Mouse (Mus musculus) liver, embryonic 12.5 days (tissue): Measurements from ENCODE around the gene B4galnt2. TPM values are rescaled to one million over a fixed set of nuclear protein-coding genes. Genes with fewer than 3 reads are reported as not detected.

ENCODE experiments used
- ATAC-seq: fragments of 200-750 bp; cut with Nextera tagmentation; 2 replicates; pipeline ENCODE4 v1.8.0; 2017; ENCODE audit warnings: moderate number of reproducible peaks, mild to moderate bottlenecking, moderate library complexity
- H3K27ac ChIP-seq: fragments of 300-500 bp; sonication (generic); 2 replicates; pipeline ENCODE4 v1.5.1; 2016; ENCODE audit warnings: mild to moderate bottlenecking
- H3K27me3 ChIP-seq: fragments of 300-500 bp; sonication (generic); replicated peaks from 2 replicates; pipeline ENCODE4 v1.6.1; 2016; ENCODE audit warnings: mild to moderate bottlenecking, moderate library complexity
- H3K36me3 ChIP-seq: fragments of 300-500 bp; sonication (generic); 2 replicates; pipeline ENCODE4 v1.6.1; 2016; ENCODE audit warnings: mild to moderate bottlenecking, moderate library complexity
- H3K4me1 ChIP-seq: fragments of 300-500 bp; sonication (generic); 2 replicates; pipeline ENCODE4 v1.6.1; 2016
- H3K4me2 ChIP-seq: fragments of 300-500 bp; sonication (generic); 2 replicates; pipeline ENCODE4 v1.6.1; 2016; ENCODE audit warnings: mild to moderate bottlenecking, moderate library complexity
- H3K4me3 ChIP-seq: fragments of 300-500 bp; sonication (generic); 2 replicates; pipeline ENCODE4 v1.5.1; 2016; ENCODE audit warnings: mild to moderate bottlenecking, moderate library complexity
- H3K9ac ChIP-seq: fragments of 300-500 bp; sonication (generic); 2 replicates; pipeline ENCODE4 v1.6.1; 2016; ENCODE audit warnings: mild to moderate bottlenecking, moderate library complexity
- H3K9me3 ChIP-seq: fragments of 300-500 bp; sonication (generic); replicated peaks from 2 replicates; pipeline ENCODE4 v1.6.1; 2016; ENCODE audit warnings: mild to moderate bottlenecking, moderate library complexity
- WGBS: fragments of 180-500 bp; shearing (Covaris S2); methylation state at CpG from one replicate; pipeline ENCODE4 v1.1.7; 2016; ENCODE audit not compliant: insufficient replicate concordance; 5-methylcytosine and 5-hydroxymethylcytosine counted together
- polyA plus RNA-seq: library from polyadenylated mRNA; unstranded; fragments of >200 nt; fragmentation: Nextera tagmentation; extraction: Ambion mirVana; gene quantifications from 2 replicates; pipeline ENCODE4 v1.2.1, GENCODE M21; 2016

Gene B4galnt2
- polyA plus RNA-seq, 1 experiment from 2014 or later = 0.51 TPM

DNA sequence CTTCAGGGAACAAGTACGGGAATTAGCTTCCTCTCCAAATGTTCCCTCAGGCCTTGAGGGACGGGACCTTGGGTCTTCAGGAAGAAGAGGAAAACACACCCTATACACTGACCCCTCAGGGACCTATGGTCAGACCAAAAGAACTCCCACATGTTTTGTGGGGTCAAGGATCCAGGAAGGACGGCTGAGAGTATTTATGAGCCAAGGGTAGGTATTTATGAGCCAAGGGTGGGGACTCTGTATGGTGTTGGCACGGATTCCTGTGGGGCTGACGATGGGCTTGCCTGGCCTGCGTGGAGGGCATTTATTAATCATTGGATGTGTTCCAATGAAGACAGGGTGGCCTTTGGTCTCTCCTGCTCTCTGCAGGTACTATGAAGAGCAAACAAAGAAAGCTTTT is 78.3 kb downstream of the B4galnt2 start:
- no peak for ATAC-seq
- Histone ChIP-seq H3K9me3 (no peaks in the 10 kb centered on the region), H3K27ac (no peak overlapping the region), H3K36me3 (no peaks in the 10 kb centered on the region; the same call in 1 of the 2 replicates), H3K27me3 (peaks cover 64% of the 10 kb centered on the region), H3K4me1 (peaks cover 74% of the 10 kb centered on the region), H3K4me3 (no peak overlapping the region), H3K9ac (no peak overlapping the region), H3K4me2 (no peak overlapping the region)
- 76% methylated on average over 6 of the region's 6 CpGs for WGBS

DNA sequence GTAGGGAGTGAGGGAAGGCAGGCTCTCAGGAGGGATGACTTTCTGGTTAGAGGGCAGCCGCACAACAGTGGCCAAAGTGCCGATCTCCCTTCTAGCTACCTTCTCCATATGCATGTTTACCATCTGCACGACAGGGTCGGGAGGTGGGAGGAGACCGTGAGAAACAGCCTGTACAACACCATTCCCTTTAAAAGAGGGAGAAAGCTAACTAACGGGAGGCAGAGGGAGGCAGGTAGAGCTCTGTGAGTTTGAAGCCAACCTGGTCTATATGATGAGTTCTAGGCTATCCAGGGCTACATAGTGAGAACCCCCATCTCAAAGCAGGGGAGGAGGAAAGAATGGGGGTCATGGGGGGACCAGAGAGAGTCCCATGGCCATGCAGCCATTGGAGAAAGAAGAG is 78.9 kb downstream of the B4galnt2 start:
- H3K4me1 ChIP-seq = peaks cover 74% of the 10 kb centered on the region

DNA sequence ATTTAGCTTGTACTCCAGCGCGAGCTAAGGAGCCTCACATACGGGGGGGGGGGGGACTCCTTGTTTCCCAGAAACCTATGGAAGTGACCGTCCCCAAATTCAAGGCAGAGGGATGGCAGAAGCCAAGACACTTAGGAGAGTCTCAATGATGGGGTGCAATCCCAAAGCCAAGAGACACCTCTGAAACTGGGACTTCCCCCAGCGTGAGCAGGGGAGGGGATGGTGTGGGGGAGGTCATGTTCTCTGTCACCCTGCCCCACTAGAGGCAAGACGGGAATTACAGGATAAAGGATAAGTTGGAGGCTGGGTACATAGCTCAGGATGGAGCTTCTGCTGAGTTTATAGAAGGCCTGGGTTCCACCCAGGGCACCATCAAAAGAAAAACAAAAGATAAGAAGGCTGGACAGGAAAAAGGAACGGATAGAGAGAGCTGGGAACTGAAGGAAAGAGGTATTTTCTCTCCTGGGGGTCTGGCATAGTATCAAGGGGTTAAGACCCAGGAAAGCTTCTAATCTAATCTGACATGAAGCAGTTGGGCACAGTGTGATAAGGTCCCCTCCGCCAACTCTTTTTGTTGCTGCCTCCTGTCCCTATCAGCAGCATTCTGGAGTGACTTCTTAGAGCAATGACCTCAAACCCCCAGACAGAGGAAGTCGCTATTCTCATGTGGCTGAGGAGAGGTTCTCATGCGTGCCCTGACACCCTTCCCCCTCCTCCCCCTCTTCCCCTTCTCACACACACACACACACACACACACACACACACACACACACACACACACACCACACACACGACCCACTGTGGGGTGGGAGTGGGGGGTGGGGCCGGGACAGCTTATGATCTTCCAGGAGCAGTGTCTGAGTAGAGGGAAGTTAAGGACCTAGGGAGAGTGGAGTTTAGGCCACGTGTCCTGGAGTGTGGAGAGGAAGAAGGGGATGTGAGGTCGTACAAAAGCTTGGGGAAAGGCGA is 79.7 kb downstream of the B4galnt2 start:
- H3K4me3 ChIP-seq = peak overlapping the region; percentile 31
- peak overlapping the region; percentile 79 for H3K27ac ChIP-seq
- peaks cover 9% of the 10 kb centered on the region for H3K36me3 ChIP-seq
- H3K9me3 ChIP-seq = no peaks in the 10 kb centered on the region
- WGBS = 4% methylated on average over 15 of the region's 15 CpGs
- peak overlapping the region; percentile 58 for H3K9ac ChIP-seq
- peak overlapping the region; percentile 64 for H3K4me2 ChIP-seq
- peaks cover 67% of the 10 kb centered on the region for H3K27me3 ChIP-seq
- peaks cover 78% of the 10 kb centered on the region for H3K4me1 ChIP-seq
- ATAC-seq = peak; percentile 83

More for the DNA sequence above, 78.9 kb downstream of the B4galnt2 start:
- Histone ChIP-seq H3K9ac (peak overlapping the region; percentile 58), H3K4me3 (no peak overlapping the region), H3K27ac (peak overlapping the region; percentile 79), H3K36me3 (peaks cover 4% of the 10 kb centered on the region), H3K9me3 (no peaks in the 10 kb centered on the region), H3K4me2 (peak overlapping the region; percentile 64), H3K27me3 (peaks cover 64% of the 10 kb centered on the region)
- ATAC-seq = no peak
- WGBS = 24% methylated on average over 6 of the region's 6 CpGs

DNA sequence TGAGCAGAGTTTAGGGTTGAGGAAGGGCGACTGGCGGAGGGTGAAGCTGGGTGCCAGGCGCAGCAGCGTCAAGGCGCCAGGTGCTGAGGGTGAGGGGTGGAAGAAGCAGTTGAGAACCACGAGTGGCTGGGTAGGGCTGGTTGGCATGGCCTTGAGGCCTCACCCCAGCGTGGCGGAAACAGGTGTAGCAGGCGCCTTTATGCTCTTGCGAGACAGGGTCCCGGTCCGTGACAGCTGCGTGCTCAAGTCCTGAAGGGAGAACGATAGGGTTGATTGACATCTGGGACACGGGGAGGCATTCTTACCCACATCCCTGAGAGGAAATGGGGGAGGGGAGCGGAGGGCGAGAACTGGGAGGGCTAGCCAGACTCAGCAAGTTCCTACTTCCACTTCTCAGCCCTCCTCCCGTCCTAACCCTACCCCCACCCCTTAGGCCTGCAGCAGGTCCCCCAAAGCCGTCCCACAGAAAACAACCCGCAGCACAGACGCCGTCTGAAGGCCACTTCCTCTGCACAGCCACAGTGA is 80.5 kb downstream of the B4galnt2 start:
- Histone ChIP-seq H3K4me2 (peak overlapping the region; percentile 64), H3K9ac (peak overlapping the region; percentile 58), H3K4me3 (peak overlapping the region; percentile 31), H3K4me1 (peaks cover 84% of the 10 kb centered on the region), H3K9me3 (no peaks in the 10 kb centered on the region), H3K27me3 (peaks cover 75% of the 10 kb centered on the region), H3K27ac (peak overlapping the region; percentile 79), H3K36me3 (peaks cover 12% of the 10 kb centered on the region)
- peak; percentile 27 for ATAC-seq
- WGBS = 2% methylated on average over 22 of the region's 22 CpGs

DNA sequence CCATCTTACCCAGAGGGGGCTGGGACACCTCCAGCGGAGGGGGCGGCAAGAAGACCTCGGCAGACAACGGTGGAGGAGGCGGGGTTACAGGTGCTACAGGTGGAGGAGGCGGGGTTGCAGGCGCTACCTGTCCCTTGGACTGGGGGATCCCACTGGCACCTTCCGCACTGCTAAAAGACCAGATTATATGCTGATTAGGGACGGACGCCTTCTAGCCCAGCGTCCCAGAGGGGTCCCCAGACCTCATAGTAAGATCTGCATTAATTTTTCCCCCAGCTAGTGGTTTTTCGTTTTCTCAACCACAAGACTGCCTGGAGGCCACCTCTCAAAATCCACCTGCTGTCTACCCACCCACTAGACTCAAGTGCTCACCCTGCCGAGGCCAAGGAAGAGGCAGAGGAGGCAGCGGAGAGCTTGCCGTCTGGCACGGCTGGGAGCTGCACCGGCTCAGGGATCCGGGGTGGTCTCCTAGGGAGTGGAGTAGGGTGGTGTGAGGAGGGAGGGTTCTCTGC is 81.0 kb downstream of the B4galnt2 start:
- 13% methylated on average over 18 of the region's 18 CpGs for WGBS
- peaks cover 84% of the 10 kb centered on the region for H3K4me1 ChIP-seq
- ATAC-seq = peak; percentile 9; the same call in 1 of the 2 replicates
- peak overlapping the region; percentile 58; the same call in 1 of the 2 replicates for H3K9ac ChIP-seq
- peak overlapping the region; percentile 64 for H3K4me2 ChIP-seq
- H3K27ac ChIP-seq = no peak overlapping the region
- peaks cover 12% of the 10 kb centered on the region for H3K36me3 ChIP-seq
- H3K4me3 ChIP-seq = peak overlapping the region; percentile 31
- H3K9me3 ChIP-seq = no peaks in the 10 kb centered on the region
- peaks cover 81% of the 10 kb centered on the region for H3K27me3 ChIP-seq

DNA sequence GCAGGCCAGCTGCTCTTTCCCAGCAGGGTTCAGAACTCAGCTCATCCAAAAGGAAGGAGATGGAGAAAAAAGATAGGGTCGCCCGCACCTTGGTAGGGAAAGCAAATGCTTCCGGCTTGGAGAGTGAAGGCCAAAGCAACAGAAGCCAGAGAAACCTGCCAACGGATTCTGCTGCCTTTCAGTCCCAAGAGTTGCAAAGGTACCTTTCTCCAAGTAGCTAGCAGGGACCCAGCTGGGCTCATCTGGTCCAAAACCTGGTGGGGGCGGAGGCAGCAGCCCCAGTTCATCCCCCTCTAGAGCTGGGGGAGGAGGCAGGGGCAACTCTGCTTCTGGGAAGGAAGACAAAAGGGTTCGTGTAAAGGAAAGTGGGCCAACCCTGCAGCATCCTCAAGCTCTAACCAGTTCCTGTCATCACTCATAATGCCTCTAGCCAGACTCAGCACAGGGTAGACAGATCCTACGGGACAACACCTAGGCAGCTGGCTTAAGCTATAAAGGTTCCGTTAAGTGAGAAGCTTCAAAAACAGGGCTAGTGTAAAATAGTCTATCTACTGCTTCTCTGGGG is 81.6 kb downstream of the B4galnt2 start:
- Histone ChIP-seq H3K27me3 (peaks cover 85% of the 10 kb centered on the region), H3K4me2 (peak overlapping the region; percentile 64), H3K4me1 (peaks cover 84% of the 10 kb centered on the region), H3K9me3 (no peaks in the 10 kb centered on the region), H3K27ac (no peak overlapping the region), H3K4me3 (no peak overlapping the region), H3K36me3 (peaks cover 12% of the 10 kb centered on the region), H3K9ac (no peak overlapping the region)
- 45% methylated on average over 8 of the region's 8 CpGs for WGBS
- no peak for ATAC-seq

DNA sequence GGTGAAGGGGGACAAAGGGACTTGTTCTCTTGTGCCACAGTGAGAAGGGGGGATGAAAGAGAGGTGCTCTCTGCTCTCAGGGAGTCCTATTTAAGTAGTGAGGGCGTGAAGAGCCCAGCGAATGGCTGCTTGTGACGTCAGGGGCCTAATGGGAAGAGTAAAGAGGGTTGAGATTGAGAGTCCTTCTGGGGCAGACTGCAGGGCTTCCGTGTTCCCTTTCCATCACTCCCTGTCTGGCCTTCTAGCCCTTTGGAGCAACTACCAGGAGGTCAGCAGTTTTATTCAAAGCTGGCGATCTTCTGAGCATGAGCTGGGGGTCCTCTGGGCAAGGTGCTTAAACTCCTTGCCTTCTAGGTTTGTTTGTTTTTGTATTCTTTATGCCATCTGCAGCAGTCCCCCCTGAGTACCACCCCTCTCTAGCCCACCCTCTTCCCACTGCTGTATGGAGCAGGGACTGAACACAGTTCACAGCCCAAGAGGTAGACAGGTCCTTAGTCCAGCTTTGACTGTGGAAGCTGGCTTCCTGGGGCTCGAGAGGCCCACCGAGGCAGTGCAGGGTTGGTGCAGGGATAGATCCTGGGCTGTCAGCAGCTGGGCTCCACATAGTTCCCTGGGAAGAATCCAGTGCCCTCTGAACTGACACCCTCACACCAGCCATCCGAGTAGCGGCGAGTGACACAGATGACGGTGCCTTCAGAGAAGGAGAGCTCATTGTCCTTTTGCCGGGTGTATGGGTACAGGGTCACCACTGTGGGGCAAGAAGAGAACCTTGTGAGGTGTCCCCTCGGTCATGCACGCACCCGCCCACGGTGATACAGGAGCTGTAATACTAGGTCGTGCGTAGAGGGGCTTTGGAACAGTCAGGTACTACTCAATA is 82.3 kb downstream of the B4galnt2 start:
- H3K27ac ChIP-seq = no peak overlapping the region
- H3K9ac ChIP-seq = no peak overlapping the region
- H3K4me3 ChIP-seq = no peak overlapping the region
- WGBS = 60% methylated on average over 18 of the region's 18 CpGs
- peaks cover 87% of the 10 kb centered on the region for H3K4me1 ChIP-seq
- no peaks in the 10 kb centered on the region for H3K9me3 ChIP-seq
- no peak for ATAC-seq
- H3K36me3 ChIP-seq = peaks cover 12% of the 10 kb centered on the region
- peaks cover 86% of the 10 kb centered on the region for H3K27me3 ChIP-seq
- H3K4me2 ChIP-seq = no peak overlapping the region

DNA sequence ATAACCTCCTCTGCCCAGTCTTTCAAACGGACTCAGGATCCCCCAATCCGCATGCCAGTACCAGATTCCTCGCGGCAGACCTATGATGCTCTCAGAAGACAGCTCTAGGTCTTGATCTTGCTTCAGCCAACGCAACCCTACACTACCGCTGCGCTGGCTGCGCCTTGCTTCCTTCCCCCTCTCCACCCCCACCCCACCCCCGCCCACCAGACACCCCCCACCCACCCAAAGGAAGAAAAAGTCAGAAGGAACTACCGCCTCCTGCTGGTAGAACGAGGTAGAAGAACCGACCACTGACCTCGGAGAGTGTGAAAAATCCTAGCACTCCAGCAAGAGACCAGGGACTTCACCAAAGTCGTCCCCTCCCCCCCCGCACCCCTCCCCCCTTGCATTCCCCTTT is 83.0 kb downstream of the B4galnt2 start:
- Histone ChIP-seq H3K36me3 (peaks cover 12% of the 10 kb centered on the region), H3K4me3 (peak overlapping the region; percentile 41), H3K4me2 (peak overlapping the region; percentile 65), H3K9me3 (no peaks in the 10 kb centered on the region), H3K4me1 (peaks cover 87% of the 10 kb centered on the region), H3K9ac (peak overlapping the region; percentile 47; the same call in 1 of the 2 replicates), H3K27ac (no peak overlapping the region), H3K27me3 (peaks cover 81% of the 10 kb centered on the region)
- no peak for ATAC-seq
- WGBS = 8% methylated on average over 15 of the region's 15 CpGs

DNA sequence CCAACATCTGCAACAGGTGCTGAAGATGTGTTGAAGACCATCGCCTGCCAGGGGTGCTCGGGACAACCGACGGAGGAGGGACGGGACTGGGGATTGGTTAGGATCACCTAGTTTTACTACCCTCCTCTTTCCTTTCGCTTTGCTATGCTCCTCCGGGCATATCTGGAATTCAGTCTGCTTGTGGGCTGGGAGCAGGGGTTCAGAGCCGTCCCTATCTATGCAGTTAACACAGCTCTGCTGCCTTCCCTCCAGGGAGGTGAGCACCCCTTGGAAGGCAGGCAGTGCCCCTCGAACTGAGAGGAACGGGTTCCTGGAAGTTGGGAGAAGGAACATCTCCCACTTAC is 83.4 kb downstream of the B4galnt2 start:
- Histone ChIP-seq H3K9me3 (no peaks in the 10 kb centered on the region), H3K4me1 (peaks cover 87% of the 10 kb centered on the region), H3K9ac (peak overlapping the region; percentile 47), H3K27ac (no peak overlapping the region), H3K4me2 (peak overlapping the region; percentile 65), H3K27me3 (peaks cover 81% of the 10 kb centered on the region), H3K4me3 (peak overlapping the region; percentile 41), H3K36me3 (peaks cover 12% of the 10 kb centered on the region)
- no peak for ATAC-seq
- WGBS = 2% methylated on average over 10 of the region's 10 CpGs

DNA sequence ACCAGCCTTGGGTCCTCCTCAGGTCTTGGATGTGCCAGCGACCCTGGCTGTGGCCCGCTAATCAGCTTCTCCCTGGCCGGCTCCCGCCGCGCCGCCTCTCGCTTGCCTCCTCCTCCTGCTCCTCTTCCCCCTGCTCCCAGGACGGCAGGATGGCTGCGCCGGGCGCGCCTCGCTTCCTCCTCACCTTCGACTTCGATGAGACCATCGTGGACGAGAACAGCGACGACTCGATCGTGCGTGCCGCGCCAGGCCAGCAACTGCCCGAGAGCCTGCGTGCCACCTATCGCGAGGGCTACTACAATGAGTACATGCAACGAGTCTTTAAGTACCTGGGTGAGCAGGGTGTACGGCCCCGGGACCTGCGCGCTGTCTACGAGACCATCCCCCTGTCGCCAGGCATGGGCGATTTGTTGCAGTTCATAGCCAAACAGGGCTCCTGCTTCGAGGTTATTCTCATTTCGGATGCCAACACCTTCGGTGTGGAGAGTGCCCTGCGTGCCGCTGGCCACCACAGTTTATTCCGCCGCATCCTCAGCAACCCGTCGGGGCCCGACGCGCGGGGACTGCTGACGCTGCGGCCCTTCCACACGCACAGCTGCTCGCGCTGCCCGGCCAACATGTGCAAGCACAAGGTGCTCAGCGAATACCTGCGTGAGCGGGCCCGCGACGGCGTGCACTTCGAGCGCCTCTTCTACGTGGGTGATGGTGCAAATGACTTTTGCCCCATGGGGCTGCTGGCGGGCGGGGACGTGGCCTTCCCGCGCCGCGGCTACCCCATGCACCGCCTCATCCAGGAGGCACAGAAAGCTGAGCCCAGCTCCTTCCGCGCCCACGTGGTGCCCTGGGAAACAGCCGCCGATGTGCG is 84.0 kb downstream of the B4galnt2 start:
- Histone ChIP-seq H3K27me3 (peaks cover 87% of the 10 kb centered on the region), H3K36me3 (peaks cover 12% of the 10 kb centered on the region), H3K4me2 (peak overlapping the region; percentile 65), H3K4me1 (peaks cover 87% of the 10 kb centered on the region), H3K27ac (no peak overlapping the region), H3K9me3 (no peaks in the 10 kb centered on the region), H3K9ac (peak overlapping the region; percentile 47), H3K4me3 (peak overlapping the region; percentile 41)
- WGBS = 3% methylated on average over 80 of the region's 80 CpGs
- ATAC-seq = no peak
